Mouse (Mus musculus) regulatory T cell (primary cell): ENCODE measurements around the gene Olfr1353.
"Not testable (repeated sequence)": the region's sequence is repeated elsewhere in the genome, so short reads cannot be mapped to it uniquely, and the experiment has no call there.

ENCODE experiments used
- in situ Hi-C: fragments of 300-600 bp; cut with MboI, MseI; formaldehyde crosslinking; loops from one replicate; pipeline ENCODE4 v1.15.1; 2025; ENCODE audit warnings: high pct_unique_total_duplicates

The Olfr1353 gene

GRCm38 (mm10) chr10:78963009-78963408, at the start of gene Olfr1353:
TSS of gene Olfr1353 (plus strand) at chr10:78963309.
- in situ Hi-C loops = not testable (repeated sequence)

- in situ Hi-C loops = not testable (repeated sequence)
Observed at GRCm38 (mm10) chr10:78950336-78950735, 12.8 kb upstream of the Olfr1353 start, which contains the start of gene Olfr8. TSS of gene Olfr8 (plus strand) at chr10:78950636.

- in situ Hi-C loops = loop anchor here (10.0 kb wide), 1 partner anchor 174 kb away; no protein-coding TSS in a partner anchor
Observed at GRCm38 (mm10) chr10:78980750-78981149, 17.6 kb downstream of the Olfr1353 start, which contains the start of gene Olfr1352. TSS of gene Olfr1352 (plus strand) at chr10:78981050.

GRCm38 (mm10) chr10:79012172-79012571, 49.1 kb downstream of the Olfr1353 start, which contains the start of gene Olfr1351:
TSS of gene Olfr1351 (plus strand) at chr10:79012472.
- in situ Hi-C loops = no loop called here
